ENCODE assay signal across 23 mouse cellular contexts in genomic region chr6:128432356-128432915, GRCm38 (mm10). TPM values are rescaled to one million over a fixed set of nuclear protein-coding genes. Genes with fewer than 3 reads are reported as not detected.
DNase-seq lines count a peak whose midpoint lies in the region; ATAC-seq lines count a peak whose summit lies in the region.
"Had no signal": no experiment of that assay in that cellular context is flagged by ENCODE, and none has a peak within 500 bp of the region (broad histone marks: within the 10 kb centered on the region; RNA-seq: fewer than 3 reads in every experiment).

No protein-coding gene starts in this region.

- H3K27me3 ChIP-seq in heart, embryonic 11.5 days (ENCODE audit: control insufficient read depth, insufficient read depth, low read length), result no peaks in the 10 kb centered on the region
- H3K27me3 ChIP-seq: forebrain, embryonic 13.5 days; midbrain, embryonic 15.5 days had no signal

- no peak overlapping the region for H3K4me3 ChIP-seq in heart, embryonic 11.5 days (ENCODE audit: low read depth, low read length)
- H3K4me3 ChIP-seq: embryonic facial prominence, embryonic 10.5 days; forebrain, embryonic 13.5 days; limb, embryonic 10.5 days; midbrain, embryonic 15.5 days had no signal

- no peak overlapping the region for H3K4me2 ChIP-seq in heart, embryonic 11.5 days
- H3K4me2 ChIP-seq: forebrain, embryonic 13.5 days; liver, embryonic 11.5 days; midbrain, embryonic 15.5 days had no signal

- no peak for ATAC-seq in heart, embryonic 11.5 days (replicated peaks; ENCODE audit: insufficient number of reproducible peaks, low FRiP score, low TSS enrichment)
- ATAC-seq: forebrain, embryonic 13.5 days; midbrain, embryonic 15.5 days had no signal

- WGBS in heart, embryonic 11.5 days (ENCODE audit: insufficient replicate concordance), result 94% methylated on average over 13 of the region's 13 CpGs

- H3K36me3 ChIP-seq in heart, embryonic 11.5 days (ENCODE audit: control insufficient read depth, insufficient read depth, low read length), result peaks cover 59% of the 10 kb centered on the region

- H3K9ac ChIP-seq in heart, embryonic 11.5 days (ENCODE audit: low read depth, low read length), result no peak overlapping the region
- H3K9ac ChIP-seq: forebrain, embryonic 13.5 days; midbrain, embryonic 15.5 days had no signal

- H3K27ac ChIP-seq in heart, embryonic 11.5 days (ENCODE audit: low read depth, low read length), result no peak overlapping the region
- H3K27ac ChIP-seq: embryonic facial prominence, embryonic 10.5 days; forebrain, embryonic 13.5 days; limb, embryonic 10.5 days; macrophage; midbrain, embryonic 15.5 days had no signal

- intact Hi-C loops in heart, postnatal 10 days (cut with DNase I), result loop anchor here (10.0 kb wide), 1 partner anchor 332 kb away; no protein-coding TSS in a partner anchor

- H3K4me1 ChIP-seq in heart, embryonic 11.5 days (ENCODE audit: control insufficient read depth, insufficient read depth, low read length), result peaks cover 22% of the 10 kb centered on the region

- DNase-seq in heart, postnatal 10 days, result peak; percentile 75 to 81
- DNase-seq in brain, adult 2 months (ENCODE audit: low read depth, low spot score), result peak; percentile 68
- peak; percentile 58 to 71 for DNase-seq in cerebellum, adult 18-20 months
- DNase-seq in cerebellum, postnatal 36 days, result peak; percentile 76 to 77
- DNase-seq in urinary bladder, postnatal 36 days (ENCODE audit: low spot score in 2 of 2), result no peak
- DNase-seq in urinary bladder, adult 18-20 months (ENCODE audit: low spot score in 2 of 2), result no peak
- DNase-seq: gastrocnemius, postnatal 36 days; kidney, adult 9 months; lung, adult 2 months; retina, postnatal 1 day had no signal

- no peaks in the 10 kb centered on the region for H3K9me3 ChIP-seq in heart, embryonic 11.5 days (replicated peaks; ENCODE audit: control insufficient read depth, low read length)
- H3K9me3 ChIP-seq: embryonic facial prominence, embryonic 10.5 days; forebrain, embryonic 13.5 days; limb, embryonic 10.5 days; midbrain, embryonic 15.5 days had no signal

RNA-seq across cellular contexts. Expression of gene Fkbp4, which starts 6.0 kb away (rescaled TPM):
- 100 to 1,000 TPM; 202 to 247 TPM for total RNA-seq in heart, postnatal 10 days (2021)
- polyA plus RNA-seq in heart, embryonic 11.5 days (2014; fragmentation: Nextera tagmentation; extraction: Ambion mirVana), result 270 and 303 TPM in 2 replicates

RNA-seq across cellular contexts. Expression of gene Itfg2, which starts 7.7 kb away (rescaled TPM):
- 10 to 100 TPM; 21.5 to 30.8 TPM for total RNA-seq in heart, postnatal 10 days (2021)
- 25.8 and 26.3 TPM in 2 replicates for polyA plus RNA-seq in heart, embryonic 11.5 days (2014; fragmentation: Nextera tagmentation; extraction: Ambion mirVana)

RNA-seq across cellular contexts. Expression of gene Nrip2, which starts 33.3 kb away (rescaled TPM):
- total RNA-seq in heart, postnatal 10 days (2021), result 1 to 10 TPM; 3.6 TPM
- polyA plus RNA-seq in heart, embryonic 11.5 days (2014; fragmentation: Nextera tagmentation; extraction: Ambion mirVana), result 1.9 TPM in 2 replicates
- polyA plus RNA-seq: macrophage had no signal

RNA-seq across cellular contexts. Expression of gene Gm44596, which starts 57.1 kb away (rescaled TPM):
- not detected for total RNA-seq in heart, postnatal 10 days (2021)
- not detected in 2 replicates for polyA plus RNA-seq in heart, embryonic 11.5 days (2014; fragmentation: Nextera tagmentation; extraction: Ambion mirVana)
- total RNA-seq: ES-E14; gastrocnemius, postnatal 36 days; layer of hippocampus, postnatal 25 days; neutrophil, adult 5-6 weeks had no signal
- polyA plus RNA-seq: embryonic facial prominence, embryonic 10.5 days; forebrain, embryonic 13.5 days; heart, postnatal 0 days; limb, embryonic 10.5 days; liver, embryonic 11.5 days; lung, adult 2 months; macrophage; midbrain, embryonic 15.5 days; small intestine, adult 2 months; urinary bladder, adult 2 months had no signal

RNA-seq across cellular contexts. Expression of gene Tex52, which starts 57.2 kb away (rescaled TPM):
- not detected for total RNA-seq in heart, postnatal 10 days (2021)
- polyA plus RNA-seq in heart, embryonic 11.5 days (2014; fragmentation: Nextera tagmentation; extraction: Ambion mirVana), result 0.21 and 0.42 TPM in 2 replicates
- total RNA-seq: ES-E14; gastrocnemius, postnatal 36 days; neutrophil, adult 5-6 weeks had no signal
- polyA plus RNA-seq: heart, postnatal 0 days; liver, embryonic 11.5 days; macrophage; small intestine, adult 2 months; urinary bladder, adult 2 months had no signal

Comparison
In these comparisons a context has a peak if more than half of its experiments do, and no peak if none do; other contexts are left out.
1. DNase-seq: peak in heart, postnatal 10 days (2 of 2), brain, adult 2 months (single experiment), cerebellum, adult 18-20 months (2 of 2) and cerebellum, postnatal 36 days (2 of 2); none in urinary bladder, postnatal 36 days (0 of 2) and urinary bladder, adult 18-20 months (0 of 2).